Mouse (Mus musculus): ENCODE measurements around the gene Fyn. TPM values are rescaled to one million over a fixed set of nuclear protein-coding genes. Genes with fewer than 3 reads are reported as not detected.

Fyn gene
- total and polyA plus RNA-seq, 2 experiments from 2014 or later: 10.8 to 24.1 TPM

GRCm38 (mm10) chr10:39387024-39387423, 18.4 kb downstream of the Fyn start:
- TF ChIP-seq EP300 (IDR thresholded peaks at IDR 0.05; ENCODE audit: low read depth) (no peak), CTCF (IDR thresholded peaks at IDR 0.05; ENCODE audit: low read depth) (no peak)
- DNase-seq (ENCODE audit: low spot score) (no peak), ATAC-seq (ENCODE audit: insufficient read depth, low read depth) (no peak)
- 0 out of 2 replicates have a peak, but pooled peaks cover 9% of the 10 kb centered on the region for H3K9me3 ChIP-seq (replicated peaks; ENCODE audit: control insufficient read depth, low read length)
- no peak overlapping the region for H3K9ac ChIP-seq (replicated peaks; ENCODE audit: low read depth, low read length)
- H3K4me3 ChIP-seq (ENCODE audit: low read depth, low read length): no peak overlapping the region
- 51% methylated on average over 5 of the region's 5 CpGs for WGBS
- peak overlapping the region; percentile 66; the same call in 1 of the 2 replicates for H3K27ac ChIP-seq (ENCODE audit: low read depth)
- H3K4me2 ChIP-seq (ENCODE audit: low read depth, low read length): no peak overlapping the region
- peaks cover 38% of the 10 kb centered on the region for H3K4me1 ChIP-seq (ENCODE audit: control insufficient read depth, insufficient read depth)
- H3K27me3 ChIP-seq (ENCODE audit: control insufficient read depth, insufficient read depth, low read length): no peaks in the 10 kb centered on the region
- peaks cover 12% of the 10 kb centered on the region for H3K36me3 ChIP-seq (replicated peaks; ENCODE audit: control insufficient read depth, insufficient read depth, low read length)

- Histone ChIP-seq H3K9ac (replicated peaks; ENCODE audit: low read depth, low read length) (no peak overlapping the region), H3K36me3 (replicated peaks; ENCODE audit: control insufficient read depth, insufficient read depth, low read length) (peaks cover 12% of the 10 kb centered on the region), H3K9me3 (replicated peaks; ENCODE audit: control insufficient read depth, low read length) (0 out of 2 replicates have a peak, but pooled peaks cover 9% of the 10 kb centered on the region), H3K27ac (ENCODE audit: low read depth) (0 out of 2 replicates have a peak overlapping the region, but pooled peaks have one; percentile 21), H3K4me3 (ENCODE audit: low read depth, low read length) (no peak overlapping the region), H3K27me3 (ENCODE audit: control insufficient read depth, insufficient read depth, low read length) (no peaks in the 10 kb centered on the region), H3K4me2 (ENCODE audit: low read depth, low read length) (no peak overlapping the region), H3K4me1 (ENCODE audit: control insufficient read depth, insufficient read depth) (peaks cover 38% of the 10 kb centered on the region)
- ATAC-seq (ENCODE audit: insufficient read depth, low read depth) (no peak), DNase-seq (ENCODE audit: low spot score) (no peak)
- 58% methylated on average over 11 of the region's 11 CpGs for WGBS
- TF ChIP-seq CTCF (IDR thresholded peaks at IDR 0.05; ENCODE audit: low read depth) (no peak), EP300 (IDR thresholded peaks at IDR 0.05; ENCODE audit: low read depth) (no peak)
Observed at GRCm38 (mm10) chr10:39387556-39387955, 18.9 kb downstream of the Fyn start.

- H3K27ac ChIP-seq (ENCODE audit: low read depth): peak overlapping the region; percentile 26; the same call in 1 of the 2 replicates
- H3K9ac ChIP-seq (replicated peaks; ENCODE audit: low read depth, low read length): no peak overlapping the region
- peak; percentile 41 for DNase-seq (ENCODE audit: low spot score)
- peaks cover 12% of the 10 kb centered on the region for H3K36me3 ChIP-seq (replicated peaks; ENCODE audit: control insufficient read depth, insufficient read depth, low read length)
- peak; percentile 59 for ATAC-seq (ENCODE audit: insufficient read depth, low read depth)
- H3K4me2 ChIP-seq (ENCODE audit: low read depth, low read length): peak overlapping the region; percentile 17
- TF ChIP-seq CTCF (IDR thresholded peaks at IDR 0.05; ENCODE audit: low read depth) (no peak), EP300 (IDR thresholded peaks at IDR 0.05; ENCODE audit: low read depth) (no peak)
- H3K4me3 ChIP-seq (ENCODE audit: low read depth, low read length): no peak overlapping the region
- WGBS: 54% methylated on average over 3 of the region's 3 CpGs
- no peaks in the 10 kb centered on the region for H3K27me3 ChIP-seq (ENCODE audit: control insufficient read depth, insufficient read depth, low read length)
- H3K9me3 ChIP-seq (replicated peaks; ENCODE audit: control insufficient read depth, low read length): 0 out of 2 replicates have a peak, but pooled peaks cover 9% of the 10 kb centered on the region
- peaks cover 38% of the 10 kb centered on the region for H3K4me1 ChIP-seq (ENCODE audit: control insufficient read depth, insufficient read depth)
Observed at GRCm38 (mm10) chr10:39388144-39388543, 19.5 kb downstream of the Fyn start.

GRCm38 (mm10) chr10:39389451-39389891, 20.8 kb downstream of the Fyn start:
- 0 out of 2 replicates have a peak, but pooled peaks cover 9% of the 10 kb centered on the region for H3K9me3 ChIP-seq (replicated peaks; ENCODE audit: control insufficient read depth, low read length)
- H3K36me3 ChIP-seq (replicated peaks; ENCODE audit: control insufficient read depth, insufficient read depth, low read length): peaks cover 12% of the 10 kb centered on the region
- H3K4me2 ChIP-seq (ENCODE audit: low read depth, low read length): peak overlapping the region; percentile 16; the same call in 1 of the 2 replicates
- no peak overlapping the region for H3K9ac ChIP-seq (replicated peaks; ENCODE audit: low read depth, low read length)
- peak; percentile 37 for DNase-seq (ENCODE audit: low spot score)
- no peak overlapping the region for H3K4me3 ChIP-seq (ENCODE audit: low read depth, low read length)
- 32% methylated on average over 11 of the region's 11 CpGs for WGBS
- peak; percentile 40 for ATAC-seq (ENCODE audit: insufficient read depth, low read depth)
- H3K27ac ChIP-seq (ENCODE audit: low read depth): peak overlapping the region; percentile 46; the same call in 1 of the 2 replicates
- H3K27me3 ChIP-seq (ENCODE audit: control insufficient read depth, insufficient read depth, low read length): no peaks in the 10 kb centered on the region
- no peak for TF ChIP-seq EP300 (IDR thresholded peaks at IDR 0.05; ENCODE audit: low read depth)
- TF ChIP-seq CTCF (IDR thresholded peaks at IDR 0.05; ENCODE audit: low read depth): no peak
- peaks cover 38% of the 10 kb centered on the region for H3K4me1 ChIP-seq (ENCODE audit: control insufficient read depth, insufficient read depth)

GRCm38 (mm10) chr10:39390541-39390940, 21.9 kb downstream of the Fyn start:
- no peak overlapping the region for H3K4me2 ChIP-seq (ENCODE audit: low read depth, low read length)
- no peak overlapping the region for H3K4me3 ChIP-seq (ENCODE audit: low read depth, low read length)
- ATAC-seq (ENCODE audit: insufficient read depth, low read depth) (no peak), DNase-seq (ENCODE audit: low spot score) (no peak)
- H3K27me3 ChIP-seq (ENCODE audit: control insufficient read depth, insufficient read depth, low read length): no peaks in the 10 kb centered on the region
- WGBS: 86% methylated on average over 7 of the region's 7 CpGs
- H3K36me3 ChIP-seq (replicated peaks; ENCODE audit: control insufficient read depth, insufficient read depth, low read length): peaks cover 18% of the 10 kb centered on the region
- no peak for TF ChIP-seq CTCF (IDR thresholded peaks at IDR 0.05; ENCODE audit: low read depth)
- no peak for TF ChIP-seq EP300 (IDR thresholded peaks at IDR 0.05; ENCODE audit: low read depth)
- no peak overlapping the region for H3K9ac ChIP-seq (replicated peaks; ENCODE audit: low read depth, low read length)
- no peak overlapping the region for H3K27ac ChIP-seq (ENCODE audit: low read depth)
- H3K9me3 ChIP-seq (replicated peaks; ENCODE audit: control insufficient read depth, low read length): 0 out of 2 replicates have a peak, but pooled peaks cover 9% of the 10 kb centered on the region
- peaks cover 33% of the 10 kb centered on the region for H3K4me1 ChIP-seq (ENCODE audit: control insufficient read depth, insufficient read depth)
